Mouse (Mus musculus) cerebellum, adult (tissue): ENCODE measurements around the gene Olfr1024.

ENCODE experiments used
- ATAC-seq: cut with Nextera tagmentation; 2 replicates; pipeline ENCODE4 v1.9.2; 2017; ENCODE audit warnings: mild to moderate bottlenecking, moderate library complexity, mixed read lengths; ENCODE audit not compliant: insufficient number of reproducible peaks, low FRiP score, low TSS enrichment

Olfr1024 gene

GRCm38 (mm10) chr2:85904952-85905351 lies at the start of gene Olfr1024:
Gene Olfr1024, minus strand, starts transcription at chr2:85905052.
- ATAC-seq: no peak

GRCm38 (mm10) chr2:85950137-85950536 lies 45.3 kb upstream of the Olfr1024 start, which contains the start of gene Olfr1028:
Gene Olfr1028, plus strand, starts transcription at chr2:85950437.
- ATAC-seq: no peak

GRCm38 (mm10) chr2:85921258-85921657 lies 16.4 kb upstream of the Olfr1024 start, which contains the start of gene Olfr1026:
Gene Olfr1026, plus strand, starts transcription at chr2:85921558.
- no peak for ATAC-seq

GRCm38 (mm10) chr2:85914893-85915292 lies 10.0 kb upstream of the Olfr1024 start, which contains the start of gene Olfr1025-ps1:
Gene Olfr1025-ps1, plus strand, starts transcription at chr2:85915193.
- no peak for ATAC-seq

- ATAC-seq: no peak
These were observed 8.3 kb upstream of the Olfr1024 start for GRCm38 (mm10) chr2:85913197-85913596.

- ATAC-seq: no peak
These were observed 19.5 kb downstream of the Olfr1024 start, which contains the start of gene Olfr1023 for GRCm38 (mm10) chr2:85885340-85885739. Gene Olfr1023, plus strand, starts transcription at chr2:85885640.

GRCm38 (mm10) chr2:85868294-85868693 lies 36.6 kb downstream of the Olfr1024 start, which contains the start of gene Olfr1022:
Gene Olfr1022, plus strand, starts transcription at chr2:85868594.
- ATAC-seq: no peak
